Mouse (Mus musculus) neural tube, embryonic 10.5 days (tissue): ENCODE data around the gene Kcnq5.
"Not testable (repeated sequence)": the region's sequence is repeated elsewhere in the genome, so short reads cannot be mapped to it uniquely, and the experiment has no call there.

Source experiments
- DNase-seq: peaks from one replicate; pipeline ENCODE4 v3.0.0-alpha.2; 2017; ENCODE audit warnings: low spot score; ENCODE audit errors: extremely low spot score

The Kcnq5 gene

DNA sequence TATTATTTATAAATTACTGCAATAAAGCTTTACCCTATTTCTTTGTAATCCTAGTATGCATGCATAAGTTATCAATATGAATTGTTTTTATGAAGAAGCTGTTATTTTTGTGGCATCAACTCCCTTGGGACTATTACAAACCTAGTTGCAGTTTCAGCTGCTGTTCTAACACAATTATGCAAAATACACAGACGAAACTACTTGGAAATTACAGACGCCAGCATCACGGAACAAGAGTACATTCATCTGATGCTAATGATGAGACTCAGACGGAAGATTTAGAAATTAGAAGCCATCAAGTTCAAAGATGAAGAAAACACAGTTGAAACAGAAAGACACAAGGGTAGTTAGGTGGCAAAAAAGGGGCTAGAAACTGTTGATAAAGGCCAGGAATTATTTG, 310.9 kb downstream of the Kcnq5 start:
- DNase-seq, result no peak

DNA sequence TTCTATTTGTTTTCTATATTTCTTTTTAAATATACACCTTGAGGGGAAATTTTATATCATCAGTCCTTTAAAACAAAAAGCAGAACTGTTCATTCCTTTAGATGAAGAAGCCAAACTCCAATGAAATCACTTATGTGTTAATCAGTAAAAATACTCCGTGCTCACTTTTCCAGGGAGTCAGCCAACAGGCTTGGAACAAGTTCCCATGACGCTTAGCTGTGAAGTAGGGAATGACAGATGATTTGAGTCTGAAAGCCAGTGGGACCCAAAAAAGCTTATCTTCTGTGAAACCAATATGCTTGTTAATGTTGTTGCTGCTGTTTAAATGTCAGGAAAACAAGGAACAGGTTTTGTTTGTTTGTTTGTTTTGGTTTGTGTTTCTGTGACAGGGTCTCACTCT, 326.3 kb downstream of the Kcnq5 start:
- no peak for DNase-seq

DNA sequence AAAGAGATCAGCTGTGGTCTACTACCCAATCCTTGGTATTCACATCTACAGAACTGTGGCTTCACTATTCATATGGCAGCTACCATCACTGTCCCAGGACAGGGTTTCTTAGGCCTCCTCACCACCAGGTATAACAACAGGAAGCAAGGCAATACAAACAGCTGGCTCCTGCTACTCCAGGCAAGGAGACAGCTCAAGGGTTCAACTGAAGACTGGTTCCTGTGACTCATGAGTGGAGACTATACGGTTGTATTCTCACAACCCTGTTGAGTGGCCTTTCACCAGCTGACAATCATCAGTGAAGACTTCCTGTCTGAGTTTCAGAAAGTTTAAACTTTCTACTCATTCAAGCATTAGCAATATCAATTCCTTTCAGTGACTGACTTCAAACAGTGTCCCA, 327.7 kb downstream of the Kcnq5 start:
- DNase-seq, result no peak

DNA sequence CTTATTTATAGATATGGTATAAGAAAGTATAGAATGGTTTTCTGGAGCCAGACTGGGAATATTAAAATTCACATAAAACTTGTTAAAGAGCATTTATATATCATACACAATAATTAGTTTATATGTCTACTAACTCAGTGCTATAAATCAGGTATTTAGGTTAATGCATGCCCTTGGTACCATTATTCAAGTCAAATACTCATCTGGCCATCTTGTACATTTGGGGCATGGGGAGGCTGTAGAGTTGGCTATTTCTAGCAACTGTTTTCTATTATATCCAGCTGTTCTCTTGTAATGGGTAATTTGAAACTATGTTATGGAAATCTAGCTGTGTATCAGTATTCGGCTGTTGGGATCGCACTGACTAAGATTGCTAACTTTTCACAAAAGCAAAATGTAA, 339.3 kb downstream of the Kcnq5 start:
- no peak for DNase-seq

DNA sequence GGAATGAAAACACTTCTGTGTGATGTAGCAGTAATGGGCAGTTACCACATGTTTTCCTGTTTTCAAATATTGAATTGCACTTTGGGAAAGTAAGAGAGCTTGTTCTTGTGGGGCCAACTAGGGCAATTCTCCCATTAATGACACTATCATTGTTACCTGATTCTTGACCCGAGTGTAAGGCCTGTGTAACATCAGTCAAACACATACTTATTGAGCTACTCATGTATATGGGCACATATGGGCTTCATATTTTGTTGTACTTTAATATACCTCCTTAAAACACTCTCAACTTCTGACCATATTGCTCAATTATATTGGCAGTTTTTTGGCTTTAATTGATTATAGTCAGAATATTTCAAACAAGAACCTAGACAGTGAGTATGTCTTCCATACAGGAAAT, 339.7 kb downstream of the Kcnq5 start:
- DNase-seq, result no peak

DNA sequence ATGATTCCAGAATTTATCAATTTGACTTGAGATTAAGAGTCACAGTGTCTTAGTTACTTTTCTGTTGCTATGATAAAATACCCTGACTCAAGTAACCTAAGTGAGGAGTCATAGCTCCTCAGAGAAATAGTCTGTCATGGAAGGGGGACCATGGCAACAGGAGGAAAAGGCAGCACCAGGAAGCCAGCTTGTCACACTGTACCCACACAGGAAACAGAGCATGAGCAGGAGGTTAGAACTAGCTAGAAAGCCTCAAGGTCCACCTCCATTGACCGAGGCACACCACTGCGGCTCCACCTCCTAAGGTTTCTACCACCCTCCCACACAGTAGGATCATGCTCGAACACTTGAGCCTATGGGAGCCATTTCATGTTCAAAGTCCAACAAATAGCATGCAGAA, 343.0 kb downstream of the Kcnq5 start:
- no peak for DNase-seq

DNA sequence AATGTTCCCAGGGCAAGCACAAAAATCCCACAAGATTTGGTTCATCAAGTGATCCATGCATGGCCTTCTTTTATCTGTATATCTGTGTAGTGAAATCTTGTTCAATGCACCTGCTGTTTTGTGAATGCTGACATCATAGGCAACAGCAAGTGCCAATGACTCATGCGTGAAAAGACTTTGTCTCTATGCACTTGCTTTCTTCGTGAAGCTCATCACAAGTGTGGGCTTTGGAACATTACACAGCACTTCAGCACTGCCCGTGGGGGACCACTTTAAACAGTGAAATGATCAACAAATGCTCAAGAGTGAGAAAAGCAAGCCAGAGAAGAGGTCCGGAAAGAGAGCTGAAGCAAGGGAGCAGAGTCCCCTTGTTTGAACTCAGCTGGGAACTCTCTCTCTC, 345.1 kb downstream of the Kcnq5 start:
- no peak for DNase-seq

DNA sequence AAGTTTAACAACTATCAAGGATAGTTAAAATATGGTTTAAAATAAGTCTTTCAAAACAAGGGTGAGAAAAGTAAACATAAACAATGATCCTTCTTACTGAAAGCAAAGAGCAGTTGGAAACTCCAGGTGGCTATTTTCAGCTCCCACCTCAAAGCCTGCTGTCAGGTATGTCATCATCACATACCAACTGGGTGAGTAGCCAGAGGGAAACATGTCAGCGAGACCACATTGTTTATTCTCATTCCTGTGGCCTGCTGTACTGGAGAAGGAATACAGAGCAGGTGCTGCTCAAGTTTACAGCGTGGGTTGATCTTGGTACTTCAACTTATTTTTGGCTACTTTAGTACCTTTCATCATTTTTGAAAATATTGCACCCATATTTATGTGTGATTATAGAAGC, 347.8 kb downstream of the Kcnq5 start:
- no peak for DNase-seq

DNA sequence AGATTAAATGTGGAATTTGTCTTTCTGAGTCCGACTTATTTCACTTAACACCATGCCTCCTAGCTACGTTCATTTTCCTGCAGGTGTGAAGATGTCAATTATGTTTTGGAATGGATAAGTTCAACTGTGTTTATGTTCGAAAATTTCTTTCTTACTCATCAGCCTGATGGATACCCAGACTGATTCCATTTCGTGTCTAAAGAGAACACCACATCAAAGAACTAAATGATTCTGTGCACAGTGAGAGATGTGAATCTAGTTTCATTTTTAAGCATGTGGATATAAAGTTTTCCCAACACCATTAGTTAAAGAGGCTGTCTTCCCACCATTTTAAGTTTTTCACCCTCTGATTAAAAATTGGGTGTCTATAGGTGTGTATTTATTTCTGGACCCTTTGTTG, 357.7 kb downstream of the Kcnq5 start:
- DNase-seq, result no peak

DNA sequence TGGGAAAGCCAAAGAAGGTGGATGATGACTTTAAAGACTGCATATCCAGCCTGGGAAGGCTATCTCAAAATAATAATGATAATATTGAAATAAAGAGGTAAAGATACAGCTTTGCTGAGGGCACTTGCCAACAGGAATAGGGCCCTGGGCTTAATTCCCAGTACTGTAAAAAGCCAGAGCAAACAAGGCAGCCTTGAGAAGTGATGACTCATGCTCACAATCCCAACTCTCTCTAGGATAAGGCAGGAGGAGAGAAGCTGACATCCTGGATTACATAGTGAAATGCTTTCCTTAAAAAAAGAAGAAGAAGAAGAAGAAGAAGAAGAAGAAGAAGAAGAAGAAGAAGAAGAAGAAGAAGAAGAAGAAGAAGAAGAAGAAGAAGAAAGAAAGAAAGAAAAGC, 359.2 kb downstream of the Kcnq5 start:
- DNase-seq, result no peak

DNA sequence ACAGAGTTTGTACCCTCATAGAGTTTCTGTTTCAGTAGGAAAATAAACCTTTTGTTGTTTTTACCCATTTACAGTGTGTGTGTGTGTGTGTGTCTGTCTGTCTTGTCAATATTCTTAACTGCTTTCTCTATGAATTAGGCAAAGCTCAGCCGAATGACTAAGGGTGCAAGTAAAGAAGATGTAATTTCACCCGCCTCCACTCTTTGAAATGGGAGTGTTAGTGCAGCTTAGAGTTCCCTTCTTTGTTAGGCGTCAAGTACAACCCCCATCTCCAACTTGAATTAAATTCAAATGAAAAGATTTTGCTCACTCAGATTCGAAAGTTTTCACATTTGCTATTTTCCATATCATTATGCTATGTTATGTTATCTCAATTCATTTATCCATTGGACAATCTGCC, 361.1 kb downstream of the Kcnq5 start:
- no peak for DNase-seq

DNA sequence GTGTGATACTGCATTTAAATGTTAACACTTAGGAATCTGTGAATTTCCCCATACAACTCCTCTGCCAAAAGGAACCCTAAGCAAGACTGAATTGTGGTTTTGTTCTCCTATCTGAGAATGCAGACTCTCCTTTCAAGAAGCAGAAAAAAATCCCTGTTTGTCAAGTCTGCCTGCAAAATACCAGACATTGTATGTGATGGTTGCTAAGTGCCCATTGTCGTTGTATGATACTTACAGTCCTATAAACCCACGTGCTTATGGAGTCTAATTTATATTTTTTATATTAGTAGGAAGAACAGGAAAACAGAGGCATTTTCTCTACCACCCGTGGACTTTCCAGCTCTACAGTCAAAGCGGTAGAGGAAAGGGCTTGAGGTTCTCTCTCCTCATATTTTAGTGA, 367.9 kb downstream of the Kcnq5 start:
- DNase-seq, result no peak

DNA sequence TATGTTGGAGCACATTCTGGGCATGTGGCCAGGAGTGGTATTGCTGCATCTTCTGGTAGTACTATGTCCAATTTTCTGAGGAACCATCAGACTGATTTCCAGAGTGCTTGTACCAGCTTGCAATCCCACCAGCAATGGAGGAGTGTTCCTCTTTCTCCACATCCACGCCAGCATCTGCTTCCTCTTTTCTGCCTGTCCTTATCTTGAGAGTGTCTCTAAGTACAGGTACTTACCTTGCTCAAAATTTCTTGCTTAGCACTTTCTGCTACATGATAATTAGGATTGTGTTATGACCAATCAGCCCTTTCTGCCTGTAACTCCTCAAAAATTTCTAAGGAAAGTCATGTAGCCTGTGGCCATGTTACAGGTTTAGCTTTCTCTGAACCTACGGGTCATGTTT, 394.3 kb downstream of the Kcnq5 start:
- DNase-seq, result not testable (repeated sequence)

DNA sequence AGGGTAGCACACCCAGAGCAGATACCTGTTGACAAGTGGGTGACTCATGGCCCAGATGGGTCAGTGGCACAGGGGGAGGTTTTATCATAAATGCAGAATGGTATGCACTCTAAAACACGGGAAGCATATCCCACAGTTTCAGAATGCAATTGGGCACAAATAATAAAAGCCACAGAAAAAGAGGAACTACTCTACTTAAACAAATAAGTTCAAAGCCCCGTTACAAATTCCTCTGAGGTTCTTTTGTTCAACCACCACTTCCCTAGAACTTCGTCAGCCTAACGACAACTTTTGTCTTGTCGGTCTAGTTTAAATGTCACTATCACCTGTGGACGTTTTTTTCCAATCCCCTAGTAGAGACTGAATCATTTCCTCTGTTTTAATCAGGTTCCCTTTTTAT, 407.1 kb downstream of the Kcnq5 start:
- no peak for DNase-seq

DNA sequence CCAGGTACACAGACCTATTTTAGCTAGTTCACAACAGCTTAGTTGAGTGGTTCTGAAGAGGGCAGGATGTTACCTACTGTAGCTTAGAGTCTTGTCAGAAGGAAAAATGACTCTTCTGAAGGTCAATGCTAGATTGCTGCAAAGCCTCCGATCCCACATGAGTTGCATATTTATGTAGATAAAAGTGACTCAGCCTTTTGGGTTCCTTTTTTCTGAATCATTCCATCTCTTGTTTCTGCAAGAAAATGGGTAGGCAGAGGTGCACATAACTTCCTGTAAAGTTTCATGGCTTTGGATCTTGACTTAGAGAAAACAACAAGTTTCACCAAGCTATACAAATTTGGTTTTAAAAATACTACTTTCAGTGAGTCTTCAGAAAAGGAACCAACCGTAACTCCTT, 409.0 kb downstream of the Kcnq5 start:
- DNase-seq, result no peak

DNA sequence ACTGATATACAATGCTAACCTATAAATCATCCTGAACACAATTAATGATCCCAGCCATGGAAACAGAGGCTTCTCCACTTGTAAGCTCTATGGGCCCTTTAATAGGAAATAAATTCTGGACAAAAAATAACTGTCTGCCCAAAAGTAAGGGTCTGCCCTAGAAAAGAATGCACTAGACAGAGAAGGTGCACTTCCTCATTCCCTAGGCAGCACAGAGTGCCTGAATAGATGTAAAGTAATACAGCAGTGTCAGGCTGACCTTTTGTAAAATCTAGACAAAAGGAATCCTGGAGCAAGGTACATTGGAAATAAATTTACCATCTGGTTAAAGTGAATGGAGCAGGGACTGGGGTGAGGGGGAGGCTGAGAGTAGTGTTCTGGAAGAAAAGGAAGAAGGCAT, 417.8 kb downstream of the Kcnq5 start:
- DNase-seq, result no peak

DNA sequence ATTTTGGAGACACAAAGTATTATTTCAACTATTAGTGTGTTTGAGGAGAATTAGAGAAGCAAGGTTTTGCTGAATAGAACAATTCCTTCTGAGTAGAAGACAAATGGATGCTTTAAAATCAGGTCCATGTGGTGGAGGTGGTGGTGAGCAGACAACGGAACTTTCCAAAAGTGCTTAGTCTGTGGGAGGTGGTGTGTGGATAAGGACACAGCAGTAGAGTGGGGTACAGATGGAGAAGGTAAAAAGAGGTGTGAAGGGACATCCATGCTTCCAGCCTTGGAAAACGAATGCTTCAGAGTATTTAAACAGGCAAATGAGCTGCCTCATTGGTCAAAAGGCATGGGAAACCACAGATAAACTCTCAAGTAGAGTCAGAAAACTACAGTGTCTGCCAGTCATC, 422.3 kb downstream of the Kcnq5 start:
- no peak for DNase-seq

DNA sequence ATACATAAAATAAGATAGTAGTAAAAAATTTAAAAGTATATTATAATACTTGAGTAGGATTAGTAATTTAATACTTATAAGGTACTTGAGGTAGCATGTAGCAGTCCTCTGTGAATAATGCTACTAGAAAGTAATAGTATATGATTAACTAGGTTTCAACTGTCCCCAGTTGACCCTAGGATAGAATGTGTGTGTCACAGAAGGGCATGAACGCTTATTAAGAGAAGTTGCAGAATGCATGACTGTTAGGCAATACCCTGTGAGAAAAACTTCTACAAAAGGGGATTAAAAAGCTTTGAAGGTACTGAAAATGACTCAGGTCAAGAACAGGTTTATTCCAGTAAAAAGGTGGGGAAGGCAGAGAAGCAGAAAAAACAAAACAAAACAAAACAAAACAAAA, 430.9 kb downstream of the Kcnq5 start:
- DNase-seq, result no peak

DNA sequence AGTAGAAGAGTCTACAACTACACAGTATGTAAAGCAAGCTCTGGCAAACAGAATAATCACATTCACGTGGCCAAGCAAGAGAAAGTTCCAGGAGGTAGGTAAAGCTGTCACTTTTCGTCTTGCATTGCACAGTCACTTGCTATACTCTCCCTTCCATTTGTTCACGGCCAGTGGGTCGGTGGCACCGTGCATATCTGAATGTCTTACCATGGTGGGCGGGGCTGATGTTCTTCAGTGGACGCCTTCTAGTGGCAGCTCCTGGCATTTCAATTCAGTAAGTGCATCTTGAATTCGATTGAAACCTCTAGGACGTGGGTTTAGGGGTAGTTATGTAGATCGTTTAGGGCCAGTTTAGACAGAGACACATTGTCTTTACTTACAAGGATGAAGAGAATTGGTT, 439.7 kb downstream of the Kcnq5 start:
- DNase-seq, result no peak

DNA sequence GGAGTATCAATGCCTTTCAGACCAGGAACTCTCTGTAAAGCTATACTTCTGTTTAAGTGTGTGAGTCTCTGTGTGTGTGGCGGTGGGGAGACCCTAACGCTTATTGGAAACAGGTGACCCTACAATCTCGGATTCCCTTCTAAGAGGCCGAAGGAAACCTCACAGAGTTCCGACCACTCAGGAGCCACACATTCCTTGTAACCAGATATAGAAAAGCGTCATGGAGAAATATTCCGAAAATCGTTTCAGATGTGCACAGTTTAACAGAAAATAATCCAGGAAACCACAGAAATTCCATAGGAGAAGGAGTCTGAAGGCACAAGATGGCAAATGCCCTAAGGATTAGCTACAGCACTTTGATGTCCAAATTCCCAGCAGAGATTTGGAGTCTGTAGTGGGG, 440.3 kb downstream of the Kcnq5 start:
- no peak for DNase-seq

DNA sequence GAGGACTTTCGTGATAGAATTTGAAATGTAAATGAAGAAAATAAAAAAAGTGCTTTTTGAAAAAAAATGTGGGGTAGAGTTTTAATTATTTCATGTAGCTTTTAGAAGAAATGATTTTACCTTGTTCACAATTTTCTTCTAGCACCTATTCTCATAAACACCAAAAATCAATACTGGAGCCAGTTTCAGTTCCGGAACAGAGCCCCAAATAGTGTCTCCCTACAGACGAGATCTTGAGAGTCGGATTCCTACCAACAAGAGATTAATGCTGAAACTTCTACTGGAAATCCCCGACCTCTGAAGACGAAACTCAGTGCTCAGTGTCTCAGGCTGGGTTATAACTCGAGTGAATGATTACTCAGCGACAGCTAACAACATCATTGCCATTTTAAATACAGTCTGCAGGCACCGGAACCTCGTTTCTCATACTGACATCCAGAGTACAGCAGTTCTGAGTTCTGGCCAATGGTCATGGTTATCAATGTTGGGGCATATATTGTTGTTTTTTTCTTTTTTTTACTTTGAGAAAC, 441.6 kb downstream of the Kcnq5 start:
- DNase-seq, result no peak

DNA sequence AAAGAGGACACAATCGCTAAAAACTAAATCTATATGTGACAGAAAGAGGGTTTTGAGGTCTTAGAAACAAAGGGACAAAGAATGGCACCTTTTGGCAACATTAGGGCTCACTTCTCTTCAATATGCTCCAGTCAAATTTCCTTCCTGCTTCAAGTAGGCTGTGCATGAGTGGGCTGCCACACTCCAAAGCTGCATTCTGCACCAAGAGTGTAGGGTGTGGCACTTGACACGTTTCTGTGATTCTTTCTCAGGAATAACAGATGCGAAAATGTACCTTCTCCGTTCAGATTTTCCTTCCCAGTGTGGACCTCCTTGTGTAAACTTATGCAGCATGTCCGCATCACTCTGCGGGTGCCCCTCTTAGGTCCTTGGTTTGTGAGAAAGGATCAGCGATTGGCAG, 455.1 kb downstream of the Kcnq5 start:
- no peak for DNase-seq

DNA sequence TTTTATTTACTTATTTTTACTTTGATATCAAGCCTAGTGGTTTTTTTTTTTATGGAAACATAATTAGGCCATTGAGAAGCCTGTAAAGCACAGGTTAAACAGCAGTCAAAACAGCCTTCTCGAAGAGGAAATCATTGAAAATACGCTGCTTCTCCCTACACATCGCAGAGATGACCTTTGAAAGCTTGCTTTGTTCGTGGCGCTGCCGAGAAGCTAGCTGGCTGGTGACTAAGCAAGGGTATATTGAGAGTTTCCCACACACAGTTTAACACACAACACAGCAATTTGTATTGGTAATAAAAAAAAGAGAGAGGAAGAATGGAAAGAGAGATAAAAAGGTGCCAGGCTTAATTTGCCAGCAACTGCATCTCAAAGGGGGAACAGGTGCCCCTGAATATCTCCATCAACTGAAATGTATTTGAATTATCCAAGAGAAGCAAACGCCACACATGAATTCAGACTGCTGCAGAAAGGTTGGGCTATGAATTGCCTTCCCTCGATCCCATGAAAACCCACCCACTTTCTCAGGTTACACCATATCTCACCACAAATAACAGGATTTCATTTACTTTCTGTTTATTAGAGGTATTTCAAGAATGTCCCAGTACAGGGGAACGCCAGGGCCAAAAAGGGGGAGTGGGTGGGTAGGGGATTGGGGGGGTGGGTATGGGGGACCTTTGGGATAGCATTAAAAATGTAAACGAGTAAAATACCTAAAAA, 461.8 kb downstream of the Kcnq5 start:
- no peak for DNase-seq

DNA sequence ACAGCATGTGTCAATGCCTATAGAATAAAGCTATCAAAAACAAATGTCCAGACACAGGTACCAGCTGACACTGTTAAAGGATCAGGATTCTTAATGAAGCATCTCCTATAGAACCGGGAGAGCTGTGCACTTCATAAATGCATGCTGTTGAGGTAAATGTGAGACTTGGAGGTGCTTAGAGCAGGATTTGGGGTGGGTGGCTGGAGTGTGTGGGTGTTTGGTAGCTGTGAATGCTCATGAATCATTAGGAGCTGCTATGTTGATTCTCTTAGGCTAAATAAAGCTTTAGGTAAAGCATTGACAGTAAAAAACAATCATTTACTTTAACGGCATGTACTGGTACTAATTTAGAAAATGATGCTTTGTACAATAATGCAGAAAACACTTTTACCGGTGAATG, 465.4 kb downstream of the Kcnq5 start:
- no peak for DNase-seq
